19 mouse cellular contexts compared by ENCODE assay signal in the genomic region with DNA sequence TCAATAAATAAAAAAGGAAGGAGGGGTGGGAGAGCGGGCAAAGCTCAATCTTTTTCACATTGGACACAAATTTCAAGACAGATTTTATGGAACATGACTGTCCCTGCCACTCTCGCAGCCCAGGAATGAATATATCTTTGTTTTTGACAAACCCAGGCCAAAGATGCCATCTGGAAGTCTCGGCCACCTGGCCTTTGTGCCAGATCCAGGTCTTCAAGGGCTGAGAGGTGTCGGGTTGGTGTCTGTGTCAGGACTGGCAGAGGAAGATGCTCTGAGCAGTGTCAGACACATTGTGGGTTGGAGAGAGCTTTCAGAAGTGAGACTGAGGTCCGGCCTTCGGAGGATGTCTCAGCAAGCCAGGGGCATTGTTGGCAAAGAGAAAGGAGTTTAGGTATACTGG.
DNase-seq lines count a peak whose midpoint lies in the region; ATAC-seq and TF ChIP-seq lines count a peak whose summit lies in the region.
"Had no signal": no experiment of that assay in that cellular context is flagged by ENCODE, and none has a peak within 500 bp of the region (broad histone marks: within the 10 kb centered on the region; RNA-seq: fewer than 3 reads in every experiment).

No protein-coding gene starts in this region.

- no peaks in the 10 kb centered on the region for H3K27me3 ChIP-seq in cerebellum, adult 2 months (ENCODE audit: control insufficient read depth, insufficient read depth, low read length)
- H3K27me3 ChIP-seq: forebrain, embryonic 13.5 days; hindbrain, embryonic 12.5 days; intestine, embryonic 15.5 days had no signal

- 10% methylated on average over 6 of the region's 6 CpGs for WGBS in cerebellum, adult 2 months

- no peak for DNase-seq in cerebellum, postnatal 4 days (ENCODE audit: low spot score in 2 of 2)
- peak; percentile 79 to 87 for DNase-seq in cerebellum, adult 2 months
- DNase-seq in cerebellum, postnatal 10 days = peak; percentile 80
- no peak for DNase-seq in layer of hippocampus, postnatal 25 days (ENCODE audit: extremely low spot score in 1 of 2, low spot score in 1 of 2)
- no peak for DNase-seq in testis, postnatal 10 days (ENCODE audit: low spot score)
- DNase-seq in kidney, adult 8-10 months = no peak
- DNase-seq: adrenal gland, adult 8-10 months; B cell, adult 2 months; forebrain, postnatal 0 days; gastrocnemius, postnatal 25 days; heart, postnatal 10 days; heart, postnatal 4 days; kidney, adult 18-20 months had no signal

- TF ChIP-seq POLR2A in cerebellum, adult 2 months (IDR thresholded peaks at IDR 0.05; ENCODE audit: borderline replicate concordance, insufficient read depth, low read length) = no peak

- no peak overlapping the region for H3K27ac ChIP-seq in cerebellum, adult 2 months (ENCODE audit: insufficient read depth, low read length)
- H3K27ac ChIP-seq: forebrain, embryonic 13.5 days; heart, embryonic 10.5 days; hindbrain, embryonic 12.5 days; intestine, embryonic 15.5 days had no signal

- ATAC-seq in cerebellum, adult (ENCODE audit: insufficient number of reproducible peaks, low FRiP score, low TSS enrichment) = peak; percentile 87
- ATAC-seq: CD4-positive, CD25-positive, alpha-beta regulatory T cell, adult 4 months; forebrain, embryonic 13.5 days; forebrain, postnatal 0 days; intestine, embryonic 15.5 days had no signal

- no peak for TF ChIP-seq CTCF in cerebellum, adult 2 months (IDR thresholded peaks at IDR 0.05; ENCODE audit: borderline replicate concordance, insufficient read depth, low read depth, low read length)

- H3K4me1 ChIP-seq in cerebellum, adult 2 months (ENCODE audit: control insufficient read depth, insufficient read depth, low read length) = peaks cover 15% of the 10 kb centered on the region
- H3K4me1 ChIP-seq: forebrain, embryonic 13.5 days; hindbrain, embryonic 12.5 days; intestine, embryonic 15.5 days had no signal

- no peak overlapping the region for H3K4me3 ChIP-seq in cerebellum, adult 2 months (replicated peaks; ENCODE audit: insufficient read depth, low read depth, low read length)
- H3K4me3 ChIP-seq: forebrain, embryonic 13.5 days; heart, embryonic 10.5 days; hindbrain, embryonic 12.5 days; intestine, embryonic 15.5 days had no signal

Comparison
In these comparisons a context has a peak if more than half of its experiments do, and no peak if none do; other contexts are left out.
1. DNase-seq: peak in cerebellum, adult 2 months (2 of 2) and cerebellum, postnatal 10 days (2 of 2); none in cerebellum, postnatal 4 days (0 of 2), layer of hippocampus, postnatal 25 days (0 of 2), testis, postnatal 10 days (single experiment) and kidney, adult 8-10 months (0 of 2).